Mouse (Mus musculus) neural tube, embryonic 10.5 days (tissue): ENCODE measurements around the gene Smurf2.

ENCODE experiments used
- DNase-seq: peaks from one replicate; pipeline ENCODE4 v3.0.0-alpha.2; 2017; ENCODE audit warnings: low spot score; ENCODE audit errors: extremely low spot score

Smurf2 gene

DNA sequence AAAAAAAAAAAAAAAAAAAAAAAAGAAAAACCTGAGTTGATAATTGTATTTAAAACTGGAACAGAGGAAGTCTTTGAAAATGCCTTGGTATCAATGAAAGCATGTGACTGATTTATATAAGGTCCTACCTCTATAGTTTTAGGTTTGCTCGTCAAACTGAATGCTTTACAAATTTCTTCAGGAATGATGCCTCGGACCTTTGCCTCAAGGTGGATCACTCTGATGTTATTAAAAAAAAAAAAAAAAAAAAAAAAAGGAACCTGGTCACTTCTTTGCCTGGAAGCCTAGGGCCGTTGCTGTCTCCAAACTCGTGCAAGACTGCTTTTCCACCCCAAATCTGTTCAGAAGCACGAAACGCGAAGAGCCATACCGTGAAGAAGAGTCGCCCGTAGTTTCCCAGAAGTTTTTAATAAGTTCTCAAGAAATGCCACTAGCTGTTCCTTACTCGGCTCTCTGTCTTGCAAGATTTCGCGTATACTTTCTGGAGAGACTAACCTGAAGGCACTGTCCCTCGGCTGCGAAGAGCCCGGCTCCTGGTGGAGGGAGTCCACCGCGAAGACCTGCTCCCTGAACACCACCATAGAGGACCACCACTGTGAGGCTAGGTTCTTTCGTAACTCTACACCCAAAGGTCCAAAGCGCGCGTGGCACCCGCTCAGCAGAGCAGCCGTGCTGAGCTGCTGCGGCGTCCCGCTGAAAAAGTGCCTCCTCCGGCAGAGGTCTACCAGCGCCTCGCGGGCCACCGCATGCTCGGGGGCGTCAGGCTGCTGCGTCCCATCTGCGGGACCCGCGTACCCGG is 141.7 kb downstream of the Smurf2 start:
- no peak for DNase-seq

DNA sequence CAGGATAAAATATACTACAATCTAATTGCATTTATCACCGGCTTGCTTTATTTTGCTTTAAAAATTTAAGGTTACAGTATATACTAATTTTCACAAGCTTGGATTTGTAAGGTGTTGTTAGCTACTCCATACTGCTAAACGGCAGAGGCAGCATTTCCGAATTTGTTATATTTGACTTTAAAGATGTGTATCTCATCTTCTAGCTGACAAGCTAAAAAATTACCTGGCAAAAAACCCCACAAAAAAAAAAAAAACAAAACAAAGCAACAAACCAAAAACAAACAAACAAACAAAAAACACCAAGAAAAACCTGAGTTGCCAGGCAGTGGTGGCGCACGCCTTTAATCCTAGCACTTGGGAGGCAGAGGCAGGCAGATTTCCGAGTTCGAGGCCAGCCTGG is 142.4 kb downstream of the Smurf2 start:
- DNase-seq = no peak

GRCm38 (mm10) chr11:106777395-106777794 is 143.1 kb downstream of the Smurf2 start:
- no peak for DNase-seq

DNA sequence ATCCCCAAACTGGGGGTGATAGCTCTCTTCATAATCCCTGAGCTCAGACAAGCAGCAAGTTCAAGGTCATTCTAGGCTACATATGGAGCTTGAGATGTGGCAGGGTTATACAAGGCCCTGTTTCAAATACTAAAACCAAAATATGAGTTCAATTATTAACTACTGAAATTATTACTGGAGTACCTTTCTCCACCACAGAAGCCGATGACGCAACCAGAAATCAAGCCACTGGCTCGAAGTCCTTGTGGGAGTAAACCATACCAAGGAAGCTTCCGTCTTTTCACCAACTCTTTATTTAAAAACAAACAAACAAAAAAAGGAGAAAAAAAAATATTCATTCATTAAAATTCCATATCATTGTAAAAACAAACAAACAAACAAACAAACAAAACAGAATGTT is 143.6 kb downstream of the Smurf2 start:
- DNase-seq = no peak

GRCm38 (mm10) chr11:106773061-106773460 is 147.5 kb downstream of the Smurf2 start:
- no peak for DNase-seq

DNA sequence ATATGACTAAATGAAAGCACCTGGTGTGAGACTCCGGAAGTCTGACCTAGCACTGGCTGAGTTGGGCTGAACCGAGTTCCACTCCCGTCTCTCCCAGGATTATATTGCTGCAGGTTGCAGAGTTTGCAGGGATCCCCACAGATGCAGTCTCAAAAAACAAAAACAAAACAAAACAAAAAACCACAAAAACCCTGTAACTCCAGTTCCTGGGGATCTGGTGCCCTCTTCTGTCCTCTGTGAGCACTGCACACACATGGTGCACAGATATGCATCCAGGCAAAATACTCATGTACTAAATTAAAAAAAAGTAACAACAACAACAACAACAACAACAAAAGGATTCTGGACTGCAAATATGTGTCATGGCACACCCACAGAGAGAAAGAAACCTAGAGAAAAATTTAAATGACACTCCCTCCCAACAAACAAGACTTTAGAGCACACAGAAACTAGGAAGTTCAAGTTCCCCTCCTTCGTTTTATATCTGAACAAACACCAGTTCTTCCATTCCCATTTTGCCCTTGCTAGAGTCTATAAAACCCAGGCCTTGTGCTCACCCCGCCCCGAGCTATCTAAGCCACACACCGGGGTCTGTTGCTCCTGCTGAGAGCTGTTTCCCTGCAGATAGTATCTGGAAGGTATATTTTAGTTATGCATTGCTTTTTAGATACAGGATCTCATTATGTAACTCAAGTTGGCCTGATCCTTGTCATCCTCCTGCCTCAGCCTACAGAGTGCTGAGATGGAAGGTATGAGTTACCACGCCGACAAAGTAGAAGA is 150.1 kb downstream of the Smurf2 start:
- no peak for DNase-seq
